Comparison of ENCODE assay signal across 8 mouse cellular contexts in the genomic region with DNA sequence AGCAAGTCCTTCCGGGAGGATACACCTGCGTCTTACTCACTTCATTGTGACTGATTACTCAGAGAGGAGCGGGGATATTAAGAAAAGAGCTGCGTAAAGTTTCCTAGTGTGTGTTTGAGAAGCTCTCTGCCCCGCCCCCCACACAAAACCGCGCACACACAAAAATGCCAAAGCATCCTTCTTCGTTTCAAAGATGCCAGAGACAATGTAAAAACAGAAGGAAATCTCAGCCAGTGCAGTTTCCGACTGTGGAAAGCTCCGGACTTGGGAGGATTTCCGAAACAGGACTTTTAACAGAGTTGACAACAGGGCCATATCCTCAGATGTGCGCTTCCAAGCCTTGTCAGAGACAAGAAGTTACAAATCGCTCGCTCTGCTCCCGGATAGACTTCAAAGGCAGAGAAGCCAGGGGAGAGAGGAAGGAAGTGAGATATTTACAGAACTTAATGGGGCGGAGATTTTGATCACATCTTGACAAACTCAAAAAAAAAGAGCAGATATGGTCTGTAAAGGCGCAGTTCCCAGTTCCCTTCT. TPM values are rescaled to one million over a fixed set of nuclear protein-coding genes. Genes with fewer than 3 reads are reported as not detected.
DNase-seq lines count a peak whose midpoint lies in the region; ATAC-seq and TF ChIP-seq lines count a peak whose summit lies in the region.

No protein-coding gene starts in this region.

- peak overlapping the region; percentile 88 for H3K4me2 ChIP-seq in embryonic facial prominence, embryonic 15.5 days (replicated peaks)

- ATAC-seq in embryonic facial prominence, embryonic 15.5 days (ENCODE audit: insufficient number of reproducible peaks, low FRiP score, low TSS enrichment, low read depth) = no peak
- ATAC-seq in frontal cortex, adult (ENCODE audit: low TSS enrichment) = no peak

- intact Hi-C loops in left cerebral cortex, adult 2 months (cut with DNase I) = loop anchor here (5.0 kb wide), 1 partner anchor 91 kb away; no protein-coding TSS in a partner anchor
- intact Hi-C loops in heart, postnatal 36 days (cut with DNase I) = loop anchor here (2.0 to 5.0 kb wide), 4 partner anchors 47 to 354 kb away; partner anchors contain the start of gene Fam174a

- peaks cover 16% of the 10 kb centered on the region for H3K4me1 ChIP-seq in embryonic facial prominence, embryonic 15.5 days
- H3K4me1 ChIP-seq in limb, embryonic 10.5 days = peaks cover 21% of the 10 kb centered on the region
- peaks cover 33% of the 10 kb centered on the region for H3K4me1 ChIP-seq in midbrain, embryonic 10.5 days

- H3K9me3 ChIP-seq in embryonic facial prominence, embryonic 15.5 days (replicated peaks) = no peaks in the 10 kb centered on the region
- no peaks in the 10 kb centered on the region for H3K9me3 ChIP-seq in limb, embryonic 10.5 days (replicated peaks)
- no peaks in the 10 kb centered on the region for H3K9me3 ChIP-seq in midbrain, embryonic 10.5 days (replicated peaks)

- peak in 1 of 2 experiments; percentile 8 for DNase-seq in left cerebral cortex, adult 2 months (ENCODE audit: extremely low spot score in 1 of 2, low spot score in 2 of 2)
- DNase-seq in left cerebral cortex, adult 11 months (ENCODE audit: low spot score) = no peak
- DNase-seq in heart, postnatal 36 days = peak; percentile 35 to 41
- peak; percentile 37 for DNase-seq in limb, embryonic 10.5 days (ENCODE audit: low spot score)
- peak; percentile 40 for DNase-seq in midbrain, embryonic 10.5 days (ENCODE audit: low spot score)
- peak; percentile 65 for DNase-seq in spleen, postnatal 36 days (ENCODE audit: low spot score in 2 of 2)

- H3K36me3 ChIP-seq in embryonic facial prominence, embryonic 15.5 days = no peaks in the 10 kb centered on the region
- H3K36me3 ChIP-seq in limb, embryonic 10.5 days = no peaks in the 10 kb centered on the region
- H3K36me3 ChIP-seq in midbrain, embryonic 10.5 days = no peaks in the 10 kb centered on the region

- TF ChIP-seq CTCF in left cerebral cortex, adult 2 months (IDR thresholded peaks at IDR 0.05) = no peak

- H3K27ac ChIP-seq in left cerebral cortex, adult 2 months = peak overlapping the region; percentile 44; the same call in 1 of the 2 replicates
- H3K27ac ChIP-seq in embryonic facial prominence, embryonic 15.5 days (replicated peaks) = no peak overlapping the region
- no peak overlapping the region for H3K27ac ChIP-seq in limb, embryonic 10.5 days
- H3K27ac ChIP-seq in midbrain, embryonic 10.5 days (replicated peaks) = peak overlapping the region; percentile 69

- peaks cover 6% of the 10 kb centered on the region for H3K27me3 ChIP-seq in embryonic facial prominence, embryonic 15.5 days
- H3K27me3 ChIP-seq in limb, embryonic 10.5 days (ENCODE audit: low read depth, poor library complexity, severe bottlenecking) = peaks cover 40% of the 10 kb centered on the region
- peaks cover 37% of the 10 kb centered on the region for H3K27me3 ChIP-seq in midbrain, embryonic 10.5 days (ENCODE audit: low read depth, poor library complexity, severe bottlenecking)

- 2% methylated on average over 17 of the region's 17 CpGs for WGBS in embryonic facial prominence, embryonic 15.5 days
- WGBS in limb, embryonic 10.5 days = 3% methylated on average over 17 of the region's 17 CpGs
- WGBS in midbrain, embryonic 10.5 days = 2% methylated on average over 17 of the region's 17 CpGs

- no peak overlapping the region for H3K9ac ChIP-seq in embryonic facial prominence, embryonic 15.5 days

- peak overlapping the region; percentile 50 for H3K4me3 ChIP-seq in left cerebral cortex, adult 2 months
- H3K4me3 ChIP-seq in embryonic facial prominence, embryonic 15.5 days (replicated peaks) = peak overlapping the region; percentile 65
- H3K4me3 ChIP-seq in limb, embryonic 10.5 days = peak overlapping the region; percentile 61
- H3K4me3 ChIP-seq in midbrain, embryonic 10.5 days = peak overlapping the region; percentile 76

RNA-seq across cellular contexts. Expression of gene St8sia4, which starts 1.4 kb away (rescaled TPM):
- total RNA-seq in left cerebral cortex, adult 2 months (2021) = 1 to 10 TPM; 7.7 to 9.4 TPM
- polyA plus RNA-seq in embryonic facial prominence, embryonic 15.5 days (2015; fragmentation: Nextera tagmentation; extraction: Ambion mirVana) = 3.8 and 4.2 TPM in 2 replicates
- 1 to 10 TPM; 7.7 to 9.9 TPM for total RNA-seq in heart, postnatal 36 days (2021)
- 2.5 and 2.9 TPM in 2 replicates for polyA plus RNA-seq in limb, embryonic 10.5 days (2016; fragmentation: Nextera tagmentation; extraction: Ambion mirVana)
- 6.6 and 9.4 TPM in 2 replicates for polyA plus RNA-seq in midbrain, embryonic 10.5 days (2016; fragmentation: Nextera tagmentation; extraction: Ambion mirVana)

Comparison
In these comparisons a context has a peak if more than half of its experiments do, and no peak if none do; other contexts are left out.
1. H3K27ac ChIP-seq: peak in left cerebral cortex, adult 2 months (single experiment) and midbrain, embryonic 10.5 days (single experiment); none in embryonic facial prominence, embryonic 15.5 days (single experiment) and limb, embryonic 10.5 days (single experiment).
2. Peak in every context shown above with its lines, with median percentiles within 50 percentile points of each other: H3K4me3 ChIP-seq.